Mouse (Mus musculus): ENCODE measurements around the gene Gbp9.
"Not testable (repeated sequence)": the region's sequence is repeated elsewhere in the genome, so short reads cannot be mapped to it uniquely, and the experiment has no call there.

The Gbp9 gene

GRCm38 (mm10) chr5:105139409-105140088 lies at the start of gene Gbp9, which contains the start of the genes Gbp8 and Gbp4:
Gene Gbp9 (minus strand): TSS chr5:105139539.
Gene Gbp8 (minus strand): TSS chr5:105139540.
Gene Gbp4 (minus strand): TSS chr5:105139586.
- DNase-seq = peak; percentile 37

DNA sequence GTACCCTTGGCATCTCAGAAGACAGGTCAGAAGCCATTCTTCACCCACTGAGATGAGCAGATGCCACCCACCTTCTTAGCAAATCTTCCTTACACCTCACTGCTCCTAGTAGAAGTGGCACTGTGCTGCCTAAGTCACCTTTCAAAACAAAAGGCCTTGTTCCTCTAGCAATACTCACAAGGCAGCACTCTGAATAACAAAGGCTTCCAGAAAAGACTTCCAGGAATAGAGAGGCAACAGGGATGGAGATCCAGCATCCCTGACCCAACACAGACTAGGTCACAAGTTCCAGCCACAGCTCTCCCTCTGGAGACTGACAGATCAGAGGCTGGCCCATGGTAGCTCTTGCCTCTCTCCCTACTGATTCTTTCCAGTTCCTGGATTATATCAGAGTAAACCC lies 42.1 kb upstream of the Gbp9 start:
- no peak for DNase-seq

- DNase-seq = no peak
Observed at GRCm38 (mm10) chr5:105156582-105156981, 17.2 kb upstream of the Gbp9 start.

DNA sequence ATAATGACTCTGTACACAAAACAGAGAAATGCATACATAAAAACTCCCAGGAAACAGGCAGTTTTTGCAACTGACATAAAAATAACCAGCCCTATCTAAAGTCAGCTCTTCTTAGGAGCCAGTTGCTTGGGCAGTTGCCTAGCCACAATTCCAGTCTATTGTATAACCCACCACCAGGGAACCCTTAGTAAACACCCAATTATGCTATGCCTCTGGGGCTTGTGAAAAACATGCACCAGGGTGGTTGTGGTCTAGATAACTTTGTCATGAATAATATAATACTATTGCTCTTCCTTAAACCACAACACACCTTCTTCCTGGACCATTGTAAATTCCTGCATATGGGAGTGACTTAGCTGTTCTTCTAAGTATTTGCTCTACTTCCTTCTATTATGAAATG lies 14.7 kb upstream of the Gbp9 start:
- no peak for DNase-seq

DNA sequence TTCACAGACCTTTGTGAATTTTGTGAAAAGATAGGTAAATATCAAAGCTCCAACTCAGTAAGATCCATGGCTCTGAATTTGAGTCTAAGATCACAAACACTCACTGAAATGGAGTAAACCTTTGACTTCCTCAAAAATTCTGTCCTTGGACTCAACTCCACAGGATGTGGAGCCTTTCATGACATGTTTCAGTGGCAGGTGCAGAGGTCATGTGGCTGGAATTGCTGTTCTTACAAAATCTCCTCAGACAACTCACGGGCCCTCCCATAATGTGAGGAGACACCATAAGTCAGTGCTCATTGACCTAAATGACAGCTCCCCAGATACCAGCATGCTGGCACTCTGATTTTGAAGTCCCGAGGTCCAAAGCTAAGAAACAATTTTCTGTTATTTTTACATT lies 8.7 kb upstream of the Gbp9 start:
- DNase-seq = not testable (repeated sequence)

DNA sequence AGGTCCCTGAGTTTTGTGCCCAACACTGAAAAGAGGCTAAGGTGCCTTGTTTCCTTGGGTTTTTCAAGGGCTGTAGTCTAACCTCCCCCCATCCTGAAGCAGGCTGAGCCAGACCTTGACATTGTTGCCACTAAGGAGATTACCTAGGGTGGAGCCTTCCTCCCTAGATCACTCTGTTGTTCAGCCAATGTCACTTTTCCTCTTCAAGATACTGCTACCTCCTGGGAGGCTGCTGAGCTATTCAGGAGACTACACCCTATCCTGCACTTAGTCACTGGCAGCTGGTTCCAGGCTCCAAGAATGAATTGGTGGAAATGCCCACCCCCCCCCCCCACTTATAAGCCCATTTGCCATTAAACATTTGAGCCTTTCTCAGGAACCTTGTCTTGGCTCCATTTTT lies 7.1 kb upstream of the Gbp9 start:
- peak; percentile 27 for DNase-seq

- DNase-seq = peak; percentile 31
Observed at GRCm38 (mm10) chr5:105145731-105146130, 6.4 kb upstream of the Gbp9 start.

- DNase-seq = not testable (repeated sequence)
Observed at GRCm38 (mm10) chr5:105140089-105140810, 911 bp upstream of the Gbp9 start.

GRCm38 (mm10) chr5:105138906-105139305 lies 433 bp downstream of the Gbp9 start:
- no peak for DNase-seq

DNA sequence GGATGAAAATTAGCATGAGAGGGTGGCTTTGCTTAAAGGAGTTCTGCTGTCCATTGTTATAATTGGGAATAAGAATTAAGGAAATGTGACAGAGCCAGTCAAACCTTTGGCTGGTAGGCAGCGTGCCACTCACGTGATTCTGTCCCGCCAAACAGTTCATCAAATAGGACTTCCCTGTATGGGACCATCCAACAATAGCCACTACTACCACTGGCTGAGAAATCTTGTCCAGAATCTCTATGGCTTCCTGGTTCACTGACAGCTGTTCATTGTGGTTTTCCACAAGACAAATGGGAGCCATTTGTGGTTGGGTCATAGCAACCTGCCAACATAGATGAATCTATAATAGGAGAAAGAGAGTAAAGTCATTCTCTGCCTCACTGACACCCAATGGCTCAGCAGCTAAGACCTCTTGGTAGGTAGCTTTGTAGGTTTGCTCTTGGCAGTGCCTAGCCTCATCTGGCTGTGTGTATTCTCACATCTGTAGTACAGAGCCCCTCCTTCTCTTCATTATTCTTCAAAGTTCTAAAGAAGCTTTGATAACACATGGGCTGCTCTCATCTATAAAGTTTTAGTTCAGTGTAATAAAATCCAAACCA lies 2.5 kb downstream of the Gbp9 start:
- DNase-seq = not testable (repeated sequence)

DNA sequence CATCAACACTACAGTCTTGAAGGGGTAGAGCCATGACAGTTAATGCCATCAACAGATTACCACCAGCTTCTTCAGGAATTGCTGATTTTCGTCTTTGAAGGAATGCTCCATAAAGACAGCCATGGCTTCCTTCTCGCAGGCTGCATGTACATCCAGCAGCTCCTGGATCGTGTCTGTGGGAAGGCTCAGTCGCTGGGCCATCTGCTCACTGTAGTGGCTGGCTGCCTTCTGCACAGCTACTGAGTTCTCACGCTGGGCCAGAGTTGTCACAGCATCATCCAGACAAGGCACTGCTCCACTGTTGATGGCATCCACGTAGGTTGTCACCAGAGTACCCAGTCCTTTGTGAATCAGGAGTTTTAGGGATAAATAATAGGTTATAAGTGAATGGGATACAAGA lies 17.6 kb downstream of the Gbp9 start:
- DNase-seq = not testable (repeated sequence)

DNA sequence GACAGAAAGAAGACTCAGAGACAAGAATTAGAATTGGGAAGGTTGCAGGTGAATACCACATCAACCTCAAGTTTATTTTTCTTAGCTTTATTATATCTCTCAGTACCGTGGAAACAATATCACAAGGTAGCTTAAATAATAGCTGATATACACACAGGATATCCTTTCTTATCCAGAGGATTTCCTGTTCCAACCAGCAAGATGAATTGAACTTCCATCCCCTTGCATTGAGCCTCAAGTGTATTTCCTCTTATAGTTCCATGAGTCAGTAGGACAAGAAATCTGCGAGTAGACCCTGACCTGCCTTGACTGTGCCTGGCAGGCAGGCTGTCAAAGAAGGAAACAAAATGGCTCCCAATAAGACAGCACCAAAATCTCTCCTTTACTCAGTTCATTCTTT lies 23.6 kb downstream of the Gbp9 start:
- no peak for DNase-seq

DNA sequence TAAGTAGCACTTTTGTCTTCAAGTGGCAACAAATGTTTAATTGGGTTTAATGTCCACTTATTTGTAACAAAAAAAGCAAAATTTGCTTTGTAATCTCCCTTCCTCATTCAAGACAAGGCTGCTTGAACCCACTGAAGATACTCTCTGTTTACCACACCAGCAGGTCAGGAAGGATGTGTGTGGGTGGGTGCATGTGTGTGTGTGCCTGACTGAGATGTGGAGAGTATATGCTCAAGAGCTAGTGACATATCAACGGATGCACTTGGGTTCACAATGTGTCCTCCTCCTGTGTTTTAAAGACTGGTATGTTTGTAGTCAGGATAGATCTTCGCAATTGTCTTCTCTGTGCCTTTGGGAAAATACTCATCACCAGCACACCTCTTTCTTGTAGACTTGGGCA lies 24.6 kb downstream of the Gbp9 start:
- no peak for DNase-seq

GRCm38 (mm10) chr5:105113656-105114055 lies 25.7 kb downstream of the Gbp9 start:
- no peak for DNase-seq

DNA sequence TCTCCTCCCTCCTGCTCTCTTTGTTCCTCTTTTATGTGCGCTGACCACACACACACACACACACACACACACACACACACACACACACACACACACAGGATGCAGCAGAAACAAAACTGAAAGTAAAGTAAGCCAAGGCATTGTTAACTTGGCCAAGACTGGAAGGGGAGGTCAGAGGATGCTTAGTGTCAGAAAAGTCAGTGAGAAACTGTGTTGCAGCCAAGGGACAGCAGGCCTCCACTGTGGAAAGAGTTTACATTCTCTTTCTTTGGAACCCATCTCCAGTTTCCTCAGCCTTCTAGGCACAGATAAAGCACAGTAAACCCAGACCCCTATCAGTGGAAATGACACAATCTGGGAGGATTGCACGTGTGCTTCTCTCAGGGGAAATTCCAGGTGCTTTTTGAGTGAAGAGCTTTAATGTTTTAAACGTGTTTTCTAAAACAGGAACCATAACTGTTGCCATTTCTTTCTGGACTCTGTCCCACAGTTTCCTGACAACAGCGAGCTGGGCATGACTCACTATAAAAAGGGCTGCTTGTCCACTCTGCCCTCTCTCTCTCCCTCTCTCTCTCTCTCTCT lies 29.0 kb downstream of the Gbp9 start:
- peak; percentile 81 for DNase-seq

DNA sequence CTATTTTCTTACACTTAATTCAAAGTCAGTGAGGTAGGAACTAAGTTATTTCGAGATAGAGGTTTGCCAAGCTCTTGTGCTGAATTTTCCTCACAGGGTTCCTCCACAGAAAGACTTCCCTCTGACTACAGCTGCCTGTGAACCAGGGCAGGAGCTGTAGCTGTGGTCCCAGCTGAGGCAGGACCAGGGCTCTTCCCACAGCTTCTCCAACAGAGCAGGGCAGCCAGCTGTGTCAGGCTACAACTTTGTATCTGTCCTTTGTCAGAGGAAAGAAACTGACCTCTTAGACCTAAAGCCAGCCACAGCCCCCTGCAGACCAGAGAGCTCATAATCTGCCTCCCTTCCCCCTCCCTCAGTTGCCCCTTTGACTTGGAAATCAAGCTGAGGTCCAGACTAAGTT lies 29.6 kb downstream of the Gbp9 start:
- peak; percentile 3 for DNase-seq

GRCm38 (mm10) chr5:105105689-105106088 lies 33.6 kb downstream of the Gbp9 start:
- DNase-seq = not testable (repeated sequence)

- no peak for DNase-seq
Observed at GRCm38 (mm10) chr5:105081900-105082299, 57.4 kb downstream of the Gbp9 start.

GRCm38 (mm10) chr5:105068356-105068755 lies 71.0 kb downstream of the Gbp9 start:
- not testable (repeated sequence) for DNase-seq

DNA sequence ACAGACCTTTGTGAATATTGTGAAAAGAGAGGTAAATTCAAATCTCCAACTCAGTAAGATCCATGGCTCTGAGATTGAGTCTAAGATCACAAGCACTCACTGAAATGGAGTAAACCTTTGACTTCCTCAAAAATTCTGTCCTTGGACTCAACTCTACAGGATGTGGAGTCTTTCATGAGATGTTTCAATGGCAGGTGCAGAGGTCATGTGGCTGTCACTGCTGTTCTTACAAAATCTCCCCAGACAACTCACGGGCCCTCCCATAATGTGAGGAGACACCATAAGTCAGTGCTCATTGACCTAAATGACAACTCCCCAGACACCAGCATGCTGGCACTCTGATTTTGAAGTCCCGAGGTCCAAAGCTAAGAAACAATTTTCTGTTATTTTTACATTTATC lies 74.9 kb downstream of the Gbp9 start:
- not testable (repeated sequence) for DNase-seq

GRCm38 (mm10) chr5:105063321-105063720 lies 76.0 kb downstream of the Gbp9 start:
- no peak for DNase-seq

DNA sequence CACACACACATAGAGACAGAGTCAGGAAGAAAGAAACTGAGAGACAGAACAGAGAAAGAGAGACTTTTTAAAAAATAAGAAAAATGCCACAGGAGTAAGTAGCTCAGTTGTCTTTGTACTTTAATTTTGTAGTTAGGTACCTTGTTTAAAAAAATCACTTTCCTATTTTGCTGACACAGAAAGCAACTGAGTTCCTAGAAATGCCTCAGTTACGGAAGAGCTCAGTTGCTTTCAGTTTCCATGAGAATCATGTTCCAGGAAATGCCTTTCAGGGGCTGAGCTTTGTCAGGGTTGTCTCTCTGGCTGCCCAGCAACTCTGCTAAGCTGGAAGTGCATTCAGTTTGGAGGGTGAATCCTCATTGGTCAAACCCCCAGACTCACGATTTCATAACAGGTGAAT lies 76.9 kb downstream of the Gbp9 start:
- not testable (repeated sequence) for DNase-seq

DNA sequence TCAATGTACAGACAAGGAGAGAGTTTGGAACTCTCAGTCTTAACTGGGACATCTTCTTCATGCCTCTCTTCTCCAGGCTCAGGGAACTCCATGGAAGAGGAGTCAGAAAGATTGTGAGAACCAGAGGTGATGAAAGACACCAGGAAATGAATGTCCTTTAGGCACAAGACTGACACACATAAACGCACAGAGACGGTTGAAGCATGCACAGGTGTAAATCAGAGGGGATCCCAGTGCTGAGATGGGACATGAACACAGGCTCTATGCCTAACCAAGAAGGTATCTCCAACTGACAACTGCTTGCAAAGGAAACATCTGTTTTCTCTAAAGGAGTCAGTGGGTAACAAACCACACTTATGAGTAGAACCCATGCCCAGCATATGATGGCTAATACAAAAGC lies 79.1 kb downstream of the Gbp9 start:
- DNase-seq = no peak

- no peak for DNase-seq
Observed at GRCm38 (mm10) chr5:105055279-105055678, 84.1 kb downstream of the Gbp9 start.

Data from kidney, postnatal 14 days (tissue).